Mouse (Mus musculus) adrenal gland, postnatal 36 days (tissue): ENCODE results near the gene Fyco1. TPM values are rescaled to one million over a fixed set of nuclear protein-coding genes. Genes with fewer than 3 reads are reported as not detected.

Source experiments
- DNase-seq, 2 experiments: peaks; one replicate each; pipeline ENCODE4 v3.0.0; 2021; ENCODE audit warnings: mixed read lengths in 1 of 2
- long read RNA-seq, 2 experiments: library from polyadenylated mRNA; stranded (forward); transcript quantifications; one replicate each; pipeline ENCODE4 v2.0.0; 2021; ENCODE audit warnings: borderline sequencing depth in 2 of 2
- total RNA-seq, 2 experiments: library from RNA; stranded (reverse); gene quantifications; 2 replicates each; pipeline ENCODE4 v1.2.3; 2021

The Fyco1 gene
- total RNA-seq, result 10 to 100 TPM; 36.3 to 51.6 TPM
- long read RNA-seq, experiment 1, full-length matches to known transcripts, result 7 of 13 reads
- long read RNA-seq, experiment 1, partial matches to known transcripts, result 2 of 13 reads
- long read RNA-seq, experiment 1, other reads (novel, unspliced or antisense), result 4 of 13 reads
- long read RNA-seq, experiment 2, result 0 reads

- peak; percentile 91 to 92 for DNase-seq
These were observed at the start of gene Fyco1 for GRCm38 (mm10) chr9:123851713-123852448. Gene Fyco1, minus strand, starts transcription at chr9:123851899.

- no peak for DNase-seq
These were observed 20.4 kb upstream of the Fyco1 start for GRCm38 (mm10) chr9:123872049-123872448.

GRCm38 (mm10) chr9:123869167-123869784, 17.6 kb upstream of the Fyco1 start:
- no peak for DNase-seq

- DNase-seq, result no peak
These were observed 11.9 kb upstream of the Fyco1 start for GRCm38 (mm10) chr9:123863641-123864040.

- no peak for DNase-seq
These were observed 11.4 kb upstream of the Fyco1 start for GRCm38 (mm10) chr9:123862895-123863616.

- DNase-seq, result peak in 1 of 2 experiments; percentile 20
These were observed 10.2 kb upstream of the Fyco1 start, which contains the start of gene Xcr1 for GRCm38 (mm10) chr9:123861929-123862328. Gene Xcr1, minus strand, starts transcription at chr9:123862029.

GRCm38 (mm10) chr9:123856836-123857235, 5.1 kb upstream of the Fyco1 start:
- no peak for DNase-seq

- DNase-seq, result no peak
These were observed 1.0 kb upstream of the Fyco1 start for GRCm38 (mm10) chr9:123852449-123853390.

GRCm38 (mm10) chr9:123851062-123851712, 512 bp downstream of the Fyco1 start:
- peak; percentile 64 to 82 for DNase-seq

- peak; percentile 52 to 60 for DNase-seq
These were observed 1.0 kb downstream of the Fyco1 start for GRCm38 (mm10) chr9:123850705-123851061.

GRCm38 (mm10) chr9:123849976-123850695, 1.6 kb downstream of the Fyco1 start:
- peak; percentile 9 to 25 for DNase-seq

- no peak for DNase-seq
These were observed 5.2 kb downstream of the Fyco1 start for GRCm38 (mm10) chr9:123846490-123846889.

GRCm38 (mm10) chr9:123845120-123845519, 6.6 kb downstream of the Fyco1 start:
- peak; percentile 6 to 24 for DNase-seq

GRCm38 (mm10) chr9:123844468-123844867, 7.2 kb downstream of the Fyco1 start:
- no peak for DNase-seq

- no peak for DNase-seq
These were observed 11.5 kb downstream of the Fyco1 start for GRCm38 (mm10) chr9:123840243-123840642.

- no peak for DNase-seq
These were observed 15.8 kb downstream of the Fyco1 start for GRCm38 (mm10) chr9:123835851-123836250.

- DNase-seq, result no peak
These were observed 22.8 kb downstream of the Fyco1 start for GRCm38 (mm10) chr9:123828916-123829315.

GRCm38 (mm10) chr9:123826631-123827030, 25.1 kb downstream of the Fyco1 start:
- no peak for DNase-seq

GRCm38 (mm10) chr9:123818601-123819000, 33.1 kb downstream of the Fyco1 start:
- no peak for DNase-seq

- DNase-seq, result no peak
These were observed 35.7 kb downstream of the Fyco1 start for GRCm38 (mm10) chr9:123815996-123816395.
